Mouse (Mus musculus) megakaryocyte, embryonic 14.5 days (primary cell): Measurements from ENCODE around the gene AC129217.1.

Experiments used
- FLI1 ChIP-seq: IDR thresholded peaks from 2 replicates; pipeline ENCODE4 v1.6.1; 2012; ENCODE audit warnings: low read length, inconsistent platforms, mixed read lengths
- GATA1 ChIP-seq: IDR thresholded peaks from 3 replicates; pipeline ENCODE4 v1.6.1; 2012; ENCODE audit warnings: mixed read lengths, low read length, inconsistent platforms, borderline replicate concordance

DNA sequence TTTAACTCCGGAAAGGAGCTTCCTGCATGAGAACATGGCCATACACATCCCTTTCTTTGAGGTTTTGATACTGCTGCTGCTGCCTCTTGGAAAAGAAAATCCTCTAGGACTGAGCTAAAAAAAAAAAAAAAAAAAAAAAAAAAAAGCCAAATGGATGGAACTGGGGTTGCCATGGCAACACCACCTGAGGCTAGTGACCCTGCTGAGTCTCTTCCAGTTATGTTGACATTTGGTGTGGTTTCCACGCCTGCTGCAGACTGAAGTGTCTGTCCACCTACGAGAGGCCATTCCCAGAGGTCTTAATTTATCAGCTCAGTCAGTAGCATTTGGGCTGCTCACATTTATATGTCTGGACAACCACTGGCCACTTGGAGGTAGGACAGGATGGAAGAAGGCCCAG is 41.1 kb upstream of the AC129217.1 start:
- TF ChIP-seq GATA1 (no peak), FLI1 (no peak)
